Mouse (Mus musculus) kidney, adult 9 months (tissue): ENCODE results near the gene Nlgn1.

Experiments used
- DNase-seq: peaks from one replicate; pipeline ENCODE4 v3.0.0; 2022

The Nlgn1 gene

DNA sequence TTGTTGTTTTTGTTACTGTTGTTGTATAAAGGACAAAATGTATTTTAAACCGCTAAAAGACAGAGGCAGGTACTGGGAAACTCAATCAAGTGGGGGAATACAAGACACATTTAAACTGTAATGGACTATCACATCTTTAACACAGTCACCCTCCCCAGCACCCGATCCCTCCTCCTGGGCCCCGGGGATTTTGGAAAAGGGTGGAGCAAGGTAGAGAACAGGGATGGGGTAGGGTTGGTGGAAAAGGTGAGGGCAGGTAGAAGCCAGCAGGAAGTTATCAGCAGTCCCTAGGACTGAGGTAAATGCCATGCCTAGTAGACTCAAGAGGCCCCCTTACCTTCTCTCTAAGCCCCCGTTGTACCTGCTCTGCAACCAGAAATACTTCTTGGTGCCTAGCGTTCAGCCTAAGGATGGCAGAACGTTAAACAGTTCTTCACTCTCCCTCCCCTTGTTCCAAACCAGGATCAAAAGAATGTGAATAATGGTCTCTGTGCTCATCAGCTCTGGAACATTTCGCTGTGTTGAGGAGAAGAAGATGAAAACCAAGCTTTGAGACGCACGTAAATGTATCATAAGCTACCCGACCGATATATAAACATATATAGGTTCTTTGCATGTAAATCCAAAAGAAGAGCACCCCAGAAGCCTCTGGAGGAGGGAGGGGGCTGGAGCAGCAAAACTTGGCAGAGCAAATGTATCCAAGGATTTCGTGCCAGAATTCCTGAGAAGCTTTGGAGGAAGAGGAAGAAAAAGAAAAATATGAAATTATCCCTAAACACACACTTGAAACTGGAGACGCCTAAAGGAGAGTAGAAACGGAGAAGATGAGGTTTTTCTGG is at the start of gene Nlgn1:
Nlgn1 (minus strand) TSS at position 61 of the 839 bp plus-strand sequence.
- DNase-seq, result no peak

DNA sequence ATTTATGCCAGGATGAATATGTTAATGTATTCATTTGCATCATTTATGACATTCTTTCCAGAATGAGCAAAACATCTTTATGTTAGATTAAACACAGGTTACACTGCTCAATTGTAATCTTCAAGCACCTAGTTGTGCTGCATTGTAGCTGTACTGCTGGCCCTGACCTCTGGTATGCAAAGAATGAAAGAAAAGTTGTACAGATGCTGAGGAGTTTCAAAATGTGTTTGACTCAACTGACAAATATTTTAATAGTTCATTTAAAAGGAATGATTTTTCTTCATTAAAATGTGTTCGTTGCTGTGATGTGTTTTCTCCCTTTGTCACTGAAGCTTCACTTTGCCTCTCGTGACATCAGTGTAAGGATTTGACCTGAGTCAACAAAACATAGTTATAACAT is 46.0 kb upstream of the Nlgn1 start:
- no peak for DNase-seq

DNA sequence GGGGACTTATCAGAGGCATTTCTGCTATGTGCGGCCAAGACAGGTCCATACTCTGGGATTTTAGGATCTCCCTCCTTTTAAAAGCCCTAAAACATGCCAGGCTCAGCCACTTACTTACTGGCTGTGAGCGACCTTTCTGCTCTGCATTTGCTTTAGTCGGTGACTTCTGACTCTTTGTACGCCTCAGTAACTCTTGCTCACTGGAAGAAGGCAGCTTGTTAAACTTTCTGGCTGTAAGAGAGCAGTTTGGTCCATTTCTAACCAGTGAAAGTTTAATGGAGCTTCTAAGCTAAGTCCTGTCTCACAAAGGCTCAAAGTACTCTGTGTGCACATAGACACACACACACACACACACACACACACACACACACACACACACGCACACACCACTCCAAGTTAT is 22.8 kb upstream of the Nlgn1 start:
- peak; percentile 27 for DNase-seq

DNA sequence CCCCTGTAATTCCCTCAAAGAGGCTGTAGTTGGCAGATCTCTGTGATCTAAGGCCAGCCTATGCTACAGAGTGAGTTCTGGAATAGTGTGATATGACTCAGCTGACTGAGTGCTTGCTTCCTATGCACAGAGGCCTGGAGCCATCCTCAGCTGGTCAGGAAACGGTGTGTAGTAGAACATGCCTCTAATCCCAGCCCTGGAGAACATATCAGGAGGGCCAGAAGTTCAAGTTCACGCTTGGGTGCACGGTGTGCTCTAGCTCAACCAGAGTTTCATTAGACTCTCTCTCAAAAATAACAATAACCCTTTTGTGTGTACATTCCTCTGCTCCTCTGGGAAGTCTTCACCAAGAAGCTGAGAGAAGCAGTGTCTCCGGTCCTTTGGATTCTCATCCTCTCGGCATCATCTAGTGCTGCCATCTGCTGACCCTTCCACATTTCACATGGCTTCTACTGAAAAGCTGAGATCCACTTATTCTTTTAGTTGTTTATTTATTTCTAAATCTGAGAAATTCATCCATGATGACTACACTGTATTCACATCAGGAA is 22.3 kb upstream of the Nlgn1 start:
- DNase-seq, result no peak

DNA sequence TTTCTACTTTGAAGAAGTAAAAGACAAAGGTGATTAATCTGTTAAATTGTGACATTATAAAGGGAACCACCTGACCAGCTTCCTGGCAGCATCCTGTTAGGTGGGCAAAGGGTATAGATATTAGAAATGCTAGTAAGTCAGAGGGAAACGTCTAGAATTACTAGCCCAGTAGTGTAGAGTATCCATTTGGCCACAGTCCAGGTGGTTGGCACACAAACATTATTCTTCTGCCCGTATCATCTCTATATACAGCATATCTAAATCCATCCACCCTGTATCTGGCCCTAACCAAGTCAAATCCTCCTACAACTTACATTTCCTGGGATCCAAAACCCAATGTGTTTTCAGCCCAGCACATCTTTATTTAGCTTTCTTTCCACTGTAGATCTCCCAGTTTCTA is 5.2 kb upstream of the Nlgn1 start:
- DNase-seq, result no peak

DNA sequence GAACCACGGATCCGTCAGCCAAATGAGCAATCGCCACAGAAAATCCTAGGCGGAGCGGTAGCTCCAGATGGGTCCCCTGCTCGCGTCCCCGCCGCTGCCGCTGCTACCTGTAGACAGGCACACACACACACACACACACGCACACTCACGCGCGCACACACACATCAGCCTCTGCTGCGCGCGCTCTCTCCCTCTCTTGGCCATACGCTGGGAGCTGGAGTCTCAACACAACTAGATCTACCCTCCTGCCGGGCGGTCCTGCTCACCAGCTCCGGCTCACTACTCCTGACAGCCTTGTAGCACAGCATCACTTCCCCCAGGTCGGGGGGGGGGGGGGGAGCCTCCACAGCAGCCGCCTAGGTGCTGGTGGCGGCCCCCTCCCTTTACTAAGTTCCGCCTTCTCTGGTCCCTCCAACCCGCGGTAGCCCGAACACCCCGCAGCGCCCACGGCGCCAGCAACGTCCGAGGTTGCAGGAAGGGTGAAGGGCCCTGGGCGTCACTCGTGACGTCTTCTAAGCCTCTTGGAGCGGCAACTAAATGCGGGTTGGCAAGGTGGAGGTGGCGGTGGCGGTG is 1.1 kb upstream of the Nlgn1 start:
- DNase-seq, result no peak

DNA sequence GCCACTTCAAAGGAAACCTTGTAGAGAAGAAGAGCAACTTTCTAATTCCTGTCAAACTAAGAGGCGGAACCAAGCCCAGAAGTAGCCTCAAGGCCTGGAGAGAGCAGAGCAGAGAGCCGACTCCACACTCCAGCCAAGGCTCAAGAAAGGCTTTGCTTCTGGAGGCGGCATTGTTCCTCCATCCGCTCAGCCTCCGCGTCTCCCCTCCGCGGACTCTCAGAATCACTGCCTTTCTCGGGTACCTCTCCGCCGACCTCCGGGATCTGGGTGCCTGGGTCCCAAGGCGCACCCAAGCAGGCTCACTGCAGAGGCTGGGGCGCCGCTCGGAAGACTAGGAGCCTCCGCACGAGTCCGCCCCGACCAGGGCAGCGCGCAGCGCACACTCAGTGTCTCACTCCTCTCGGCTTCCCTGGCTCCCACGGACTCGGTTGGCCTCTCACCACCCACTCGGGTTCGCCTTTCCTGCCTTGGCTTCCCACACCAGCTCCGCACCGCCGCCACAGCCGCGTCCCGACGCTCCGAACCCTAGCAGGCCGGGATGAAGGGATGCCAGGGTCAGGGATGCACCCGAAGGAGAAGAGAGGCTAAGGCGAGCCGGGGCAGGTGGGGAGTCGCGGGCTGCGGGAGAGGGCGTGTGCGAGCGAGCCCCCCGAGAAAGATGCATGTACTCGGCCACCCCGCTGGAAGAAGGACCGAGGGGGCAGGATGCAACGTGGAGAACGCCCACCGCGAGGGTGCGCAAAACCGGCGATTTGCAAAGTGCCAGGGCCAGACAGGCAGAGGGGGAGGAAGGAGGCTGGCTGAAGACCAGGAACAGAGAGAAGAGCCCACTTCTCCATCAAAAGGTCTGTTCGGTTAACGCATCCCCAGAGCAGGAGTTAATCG is 841 bp downstream of the Nlgn1 start:
- DNase-seq, result no peak

DNA sequence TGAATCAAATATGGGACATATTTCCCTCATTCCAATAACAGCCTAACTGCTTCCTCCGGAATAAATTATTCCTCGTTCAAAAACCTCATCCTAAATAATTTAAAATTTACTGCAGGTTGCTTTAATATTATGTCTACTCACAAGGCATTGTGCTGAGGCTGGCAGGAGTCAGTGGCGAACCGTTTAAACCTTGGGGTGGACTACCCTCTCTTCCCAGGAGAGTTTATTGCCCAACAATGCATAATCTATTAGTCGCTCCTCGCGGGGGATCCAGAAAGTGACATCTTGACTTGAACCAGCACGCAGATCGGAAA is 1.4 kb downstream of the Nlgn1 start:
- DNase-seq, result no peak

DNA sequence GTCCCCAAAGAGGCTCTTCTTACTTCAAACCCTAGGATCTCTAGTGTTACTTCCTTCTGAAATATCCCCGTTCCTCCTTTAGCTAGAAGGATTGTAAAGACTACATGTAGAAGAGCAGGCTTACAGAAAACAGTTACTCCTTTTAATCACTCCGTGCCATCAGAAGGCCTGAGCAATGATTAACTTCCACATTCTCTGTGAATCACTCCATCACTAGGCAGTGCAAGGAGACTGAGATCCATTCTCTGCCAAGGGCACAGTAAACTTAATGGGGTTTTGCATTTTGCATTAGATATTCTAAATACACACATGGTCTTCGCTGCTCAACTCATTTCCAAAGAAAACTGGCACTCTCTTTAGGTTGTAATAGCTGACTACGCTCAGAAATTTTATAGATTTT is 2.2 kb downstream of the Nlgn1 start:
- DNase-seq, result no peak

DNA sequence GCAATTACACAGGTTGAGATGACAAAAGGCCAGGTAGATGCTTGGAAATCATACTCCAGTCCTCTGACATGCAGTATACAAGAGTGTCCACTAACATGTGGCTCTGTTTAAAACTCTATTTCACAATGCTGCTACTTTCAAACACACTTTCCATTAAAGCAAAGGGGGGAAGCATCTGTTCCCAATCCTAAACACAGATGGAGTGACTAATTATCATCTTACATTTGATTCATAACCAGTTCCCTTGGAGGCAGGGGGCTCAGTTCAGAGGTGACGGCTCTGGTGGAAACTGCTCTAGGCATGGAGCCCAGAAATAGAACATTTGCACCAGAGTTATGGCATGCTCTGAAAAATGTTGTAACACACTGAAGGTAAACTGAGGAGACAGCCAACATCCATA is 7.8 kb downstream of the Nlgn1 start:
- no peak for DNase-seq

DNA sequence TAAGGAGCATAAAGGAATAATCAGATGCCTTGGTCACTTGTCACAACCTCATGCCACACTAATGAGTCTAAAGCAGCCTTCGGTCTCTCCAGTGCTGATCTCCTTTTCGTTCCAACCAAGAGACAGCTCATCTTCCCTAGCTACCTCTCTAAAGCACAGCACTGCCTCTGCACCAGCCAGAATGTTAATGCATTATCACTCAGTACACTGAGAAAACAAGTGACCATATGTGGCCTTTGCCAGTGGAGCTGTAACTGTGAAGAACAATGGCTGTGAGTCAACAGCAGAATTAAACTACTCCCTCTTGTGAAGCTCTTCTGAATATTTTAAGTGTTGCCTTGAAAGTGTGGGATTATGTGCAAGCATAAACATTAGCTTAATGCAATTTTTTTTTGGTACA is 14.9 kb downstream of the Nlgn1 start:
- DNase-seq, result no peak

DNA sequence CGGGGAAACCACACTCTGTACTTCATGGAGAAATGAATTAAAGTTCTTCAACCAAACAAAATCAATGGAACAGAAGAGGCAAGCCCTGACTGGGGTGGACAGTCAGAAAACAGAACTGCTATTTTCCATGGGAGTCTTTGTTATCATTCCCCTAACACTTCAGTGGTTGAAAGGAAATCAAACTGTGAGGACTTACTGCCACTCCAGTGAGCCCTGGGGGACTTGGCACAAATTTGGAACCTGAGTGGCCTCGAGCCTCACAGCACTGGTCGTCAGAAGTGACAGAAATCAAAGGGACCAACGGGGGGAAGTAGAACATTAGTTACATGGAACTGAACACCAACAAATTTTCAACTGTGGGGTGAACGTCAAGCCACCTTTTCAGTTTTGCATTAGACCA is 34.4 kb downstream of the Nlgn1 start:
- no peak for DNase-seq

DNA sequence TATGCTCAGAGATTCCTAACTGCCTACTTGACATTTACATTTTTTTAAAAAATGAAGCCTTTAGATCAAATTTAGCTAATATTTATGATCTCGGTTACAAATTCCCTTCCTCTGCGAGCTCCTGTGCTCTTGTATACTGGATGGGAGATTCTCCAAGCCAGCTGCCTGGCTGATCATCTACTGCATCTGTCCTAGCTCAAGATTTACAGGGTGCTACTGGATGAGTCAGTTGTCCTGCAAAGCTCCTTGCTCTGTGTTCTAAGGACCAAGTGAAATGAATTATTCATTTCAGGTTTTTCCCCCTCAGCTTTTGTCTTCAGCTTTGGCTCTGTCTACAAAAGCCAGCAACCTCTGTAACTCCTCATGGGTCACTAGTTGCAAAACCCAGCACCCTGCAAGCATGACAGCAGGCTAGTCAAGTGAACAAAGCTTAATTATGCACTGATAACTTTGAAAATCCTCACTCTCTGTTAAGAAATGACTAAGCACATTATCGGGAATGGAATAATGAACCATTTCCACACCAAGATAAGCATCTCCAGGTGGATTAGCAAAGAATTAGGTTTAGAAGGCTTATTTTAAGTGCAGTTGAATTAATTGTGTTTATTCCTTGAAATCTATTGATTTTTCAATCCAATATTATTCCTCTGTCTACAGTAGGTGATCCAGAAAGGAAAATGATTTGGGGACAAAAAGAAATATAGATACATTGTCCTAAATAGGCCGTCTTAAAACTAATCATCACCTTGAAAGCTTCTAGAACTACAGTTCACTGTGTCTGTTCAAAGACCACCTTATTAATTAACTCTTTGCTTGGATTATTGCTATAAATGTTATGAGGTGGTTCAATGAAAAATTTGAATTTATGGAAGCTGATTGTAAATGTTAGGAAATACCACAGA is 61.1 kb downstream of the Nlgn1 start:
- no peak for DNase-seq

DNA sequence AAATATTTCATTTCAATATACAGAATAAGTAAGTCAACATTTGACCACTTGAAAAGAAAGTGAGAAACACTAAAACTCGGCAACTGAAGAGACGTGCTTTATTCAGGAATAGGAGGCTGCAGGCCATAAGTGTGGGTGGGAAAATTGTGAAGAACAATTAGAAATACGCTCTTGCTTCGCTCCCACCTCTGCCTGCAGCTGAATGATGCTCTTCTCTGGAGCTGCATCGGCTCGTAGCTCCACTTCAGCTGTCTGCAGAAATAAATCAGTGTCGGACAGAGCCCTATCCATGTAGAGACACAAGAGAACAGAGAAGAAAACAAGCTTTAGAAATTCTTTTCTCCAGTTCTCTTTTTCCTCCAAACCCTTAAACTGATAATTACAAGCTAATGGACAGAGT is 85.7 kb downstream of the Nlgn1 start:
- DNase-seq, result no peak

DNA sequence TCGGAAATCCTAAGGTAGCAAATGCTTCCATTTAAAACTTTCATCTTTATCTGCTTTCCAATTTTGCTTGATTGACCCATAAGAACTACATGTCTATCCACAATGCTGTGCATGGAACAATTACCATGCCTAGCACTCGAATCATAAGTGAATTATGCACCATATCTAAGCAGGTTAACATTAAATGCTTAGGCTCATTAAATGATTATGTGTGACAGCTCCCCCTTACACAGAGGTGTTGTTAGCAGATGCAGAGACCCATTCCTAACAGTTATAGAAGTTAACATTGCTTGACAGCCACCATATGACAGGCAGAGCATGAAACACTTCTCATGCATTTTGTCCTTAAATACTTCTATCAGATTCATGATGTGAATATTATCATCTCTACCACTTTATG is 89.0 kb downstream of the Nlgn1 start:
- DNase-seq, result no peak

DNA sequence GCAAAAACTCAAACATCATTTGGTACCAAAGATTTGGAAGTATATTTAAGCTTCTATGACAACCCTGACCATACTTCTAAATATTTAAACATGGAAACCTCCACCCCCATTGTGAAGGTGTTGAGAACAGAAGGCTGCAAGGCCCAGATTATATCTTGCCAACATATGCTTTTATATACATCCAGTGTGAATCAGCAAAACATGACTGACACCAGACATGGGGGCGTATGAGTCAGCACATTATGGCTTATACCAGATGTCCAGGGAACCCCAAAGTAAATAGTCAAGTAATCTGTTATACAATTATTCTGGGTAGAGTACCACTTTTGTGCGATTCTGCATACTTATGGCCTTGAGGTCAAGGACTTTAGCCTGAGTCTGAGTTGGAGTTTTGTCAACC is 102.3 kb downstream of the Nlgn1 start:
- no peak for DNase-seq

DNA sequence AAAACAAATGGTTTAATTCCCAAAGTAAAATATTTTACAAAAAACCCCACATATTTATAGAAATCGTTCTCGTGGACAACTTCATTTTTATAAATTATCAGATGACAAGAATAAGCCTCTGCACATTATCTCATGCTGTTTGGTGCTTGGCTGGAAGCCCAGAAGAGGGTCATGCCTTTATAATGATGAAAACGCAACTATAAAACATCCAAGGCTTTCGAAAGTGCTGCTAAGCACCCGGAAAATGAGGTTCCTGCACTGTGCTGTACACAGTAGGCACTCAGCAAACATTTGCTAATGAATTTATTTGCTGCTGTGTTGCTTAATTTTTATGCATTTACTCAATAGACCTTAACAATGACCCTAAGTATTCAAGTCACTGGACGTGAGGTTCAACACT is 103.4 kb downstream of the Nlgn1 start:
- peak; percentile 3 for DNase-seq

DNA sequence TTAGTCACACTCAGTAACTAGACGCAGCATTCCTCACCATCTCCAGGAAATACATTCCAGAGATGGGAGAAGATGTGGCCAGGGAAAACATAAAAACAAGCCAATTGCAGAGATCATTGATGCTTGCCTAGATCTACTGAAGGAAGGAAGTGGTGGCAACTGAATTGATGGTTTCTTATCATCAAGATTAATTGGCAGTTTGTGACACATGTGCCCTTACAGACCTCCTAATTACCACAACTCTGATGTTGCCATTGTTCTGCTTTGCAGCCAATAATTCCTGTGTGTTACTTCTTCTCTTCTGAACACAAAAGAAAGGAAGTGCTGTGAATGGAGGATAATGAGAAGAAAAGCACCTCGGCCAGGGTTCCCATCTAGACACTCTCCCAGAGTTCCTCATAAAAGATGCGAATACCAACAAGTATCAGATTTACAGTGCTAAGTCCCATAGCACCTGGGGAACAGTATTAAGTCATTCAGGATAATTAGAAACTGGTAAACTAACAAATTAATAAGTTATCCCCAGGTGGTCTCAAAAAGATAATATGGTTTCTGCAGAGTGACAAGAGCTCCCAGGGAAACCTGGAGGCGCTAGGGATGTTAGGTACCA is 104.0 kb downstream of the Nlgn1 start:
- DNase-seq, result peak; percentile 4

DNA sequence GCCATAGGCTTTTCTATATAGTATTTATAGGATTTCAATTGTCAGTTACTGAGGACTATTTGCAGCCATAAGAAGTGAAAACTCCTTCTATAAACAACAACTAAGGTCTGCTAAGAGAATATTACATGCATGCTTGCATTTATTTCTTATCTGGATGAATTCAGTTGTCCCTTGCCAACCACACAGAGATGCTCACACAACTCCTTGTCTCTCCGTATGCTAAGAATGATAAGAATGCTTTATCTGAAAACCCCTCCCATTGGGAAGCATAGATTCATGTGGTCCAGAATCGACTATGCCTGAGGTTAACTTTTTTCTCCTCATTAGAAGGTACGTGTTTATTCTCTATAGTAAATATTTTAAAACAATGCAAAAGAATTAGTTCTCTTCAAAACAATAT is 108.8 kb downstream of the Nlgn1 start:
- no peak for DNase-seq

DNA sequence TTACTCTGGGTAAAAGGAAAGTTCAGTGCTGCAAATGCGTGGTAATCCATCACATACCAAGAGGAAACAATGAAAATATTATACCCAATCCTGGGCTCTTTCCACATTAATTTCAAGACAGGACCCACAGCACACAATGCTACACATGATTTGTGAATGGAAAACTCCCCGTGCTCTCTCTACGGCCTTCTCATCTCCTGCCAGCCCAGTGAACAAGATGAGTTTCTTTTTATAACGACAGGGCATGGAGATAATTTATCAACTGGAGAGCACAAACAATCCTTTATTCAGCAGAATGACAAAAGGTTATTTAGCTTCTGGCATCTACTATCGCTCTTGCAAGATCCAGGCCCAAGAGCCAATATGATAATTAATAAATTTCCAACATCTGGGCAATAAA is 116.0 kb downstream of the Nlgn1 start:
- DNase-seq, result peak; percentile 9

DNA sequence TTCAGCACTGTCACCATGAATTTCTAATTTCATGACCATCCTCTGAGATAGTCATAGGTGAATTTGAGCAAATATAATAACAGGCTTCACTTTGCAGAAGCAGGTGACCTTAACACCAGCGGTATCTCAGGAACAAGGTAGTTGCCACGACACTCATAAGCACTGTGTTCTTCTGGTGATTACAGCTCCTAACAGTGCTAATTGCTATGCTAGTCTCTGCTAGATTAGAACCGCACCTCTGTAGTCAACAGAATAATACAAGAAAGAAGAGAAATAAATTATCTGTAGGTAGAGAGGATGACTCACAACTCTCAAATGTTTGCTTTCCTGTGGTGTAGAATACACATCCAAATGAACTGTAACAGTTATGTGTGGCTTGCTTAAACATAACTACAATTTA is 129.6 kb downstream of the Nlgn1 start:
- DNase-seq, result no peak

DNA sequence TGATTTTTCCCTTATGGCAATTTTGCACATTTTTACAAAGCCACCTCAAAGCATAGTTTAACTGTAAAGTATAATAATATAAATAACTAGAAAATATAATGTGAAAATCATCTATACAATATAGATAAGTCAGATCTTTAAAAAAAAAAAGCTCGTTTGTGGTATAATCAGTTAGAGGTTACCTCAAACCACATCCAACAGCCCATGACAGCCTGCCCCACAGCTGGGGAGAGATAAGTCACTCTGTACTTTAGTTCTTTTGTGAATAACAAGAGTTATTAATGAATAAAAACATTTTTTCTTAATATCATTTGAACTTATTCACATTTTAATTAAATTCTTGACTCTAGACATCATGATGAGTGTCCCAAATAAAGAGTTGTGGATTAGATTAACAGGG is 130.8 kb downstream of the Nlgn1 start:
- no peak for DNase-seq
